Mouse (Mus musculus): ENCODE measurements at regions not wholly inside any gene's neighbourhood (a gene's known extent, or its start where the extent isn't known, plus 50 kb on each side); places are given as distances from the start of the nearest gene placed in this dataset.

DNA sequence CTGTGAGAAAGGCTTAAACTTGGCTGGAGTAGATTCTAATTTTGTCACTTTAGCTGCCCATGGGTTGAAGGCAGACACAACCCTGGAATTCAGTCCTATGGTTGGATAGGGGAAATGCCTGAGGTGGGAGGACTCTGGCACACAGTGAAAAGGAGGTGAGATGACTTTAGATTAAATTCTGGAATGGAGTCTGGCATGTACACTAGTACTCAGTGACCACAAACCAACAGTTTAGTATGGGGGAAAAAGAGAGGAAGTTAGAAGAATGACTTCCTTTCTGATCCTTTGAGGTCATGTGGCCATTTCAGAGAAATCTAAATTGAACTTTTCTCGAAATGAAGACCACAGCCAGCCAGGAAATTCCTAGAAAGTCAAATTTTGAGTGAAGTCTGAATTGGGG is 285.5 kb downstream of the Fam49a start:
- Histone ChIP-seq H3K27me3 (ENCODE audit: insufficient read depth, low read length) (no peaks in the 10 kb centered on the region), H3K4me3 (ENCODE audit: low read length) (no peak overlapping the region), H3K4me2 (ENCODE audit: low read depth, low read length) (no peak overlapping the region), H3K9ac (replicated peaks; ENCODE audit: low read length) (no peak overlapping the region), H3K36me3 (ENCODE audit: insufficient read depth, low read length) (no peaks in the 10 kb centered on the region), H3K4me1 (ENCODE audit: insufficient read depth, low read length) (no peaks in the 10 kb centered on the region), H3K27ac (no peak overlapping the region), H3K9me3 (ENCODE audit: low read length) (no peaks in the 10 kb centered on the region)
- TF ChIP-seq CTCF (IDR thresholded peaks at IDR 0.05; ENCODE audit: low read depth) = no peak
- 94% methylated on average over 1 of the region's 1 CpGs for WGBS
- ATAC-seq (no peak), DNase-seq (ENCODE audit: low spot score) (no peak)

GRCm38 (mm10) chr12:12546372-12547031 is 284.6 kb downstream of the Fam49a start:
- no peak overlapping the region for H3K4me3 ChIP-seq (ENCODE audit: low read length)
- H3K27me3 ChIP-seq (ENCODE audit: insufficient read depth, low read length) = no peaks in the 10 kb centered on the region
- no peak for ATAC-seq
- no peaks in the 10 kb centered on the region for H3K36me3 ChIP-seq (ENCODE audit: insufficient read depth, low read length)
- no peak overlapping the region for H3K27ac ChIP-seq
- no peak for TF ChIP-seq CTCF (IDR thresholded peaks at IDR 0.05; ENCODE audit: low read depth)
- no peaks in the 10 kb centered on the region for H3K4me1 ChIP-seq (ENCODE audit: insufficient read depth, low read length)
- H3K9me3 ChIP-seq (ENCODE audit: low read length) = no peaks in the 10 kb centered on the region
- no peak for DNase-seq (ENCODE audit: low spot score)
- WGBS = 91% methylated on average over 5 of the region's 5 CpGs
- H3K9ac ChIP-seq (replicated peaks; ENCODE audit: low read length) = no peak overlapping the region
- no peak overlapping the region for H3K4me2 ChIP-seq (ENCODE audit: low read depth, low read length)

GRCm38 (mm10) chr12:12541076-12542070 is 279.4 kb downstream of the Fam49a start:
- Histone ChIP-seq H3K27ac (no peak overlapping the region), H3K4me2 (ENCODE audit: low read depth, low read length) (no peak overlapping the region), H3K9ac (replicated peaks; ENCODE audit: low read length) (no peak overlapping the region), H3K9me3 (ENCODE audit: low read length) (no peaks in the 10 kb centered on the region), H3K27me3 (ENCODE audit: insufficient read depth, low read length) (no peaks in the 10 kb centered on the region), H3K4me1 (ENCODE audit: insufficient read depth, low read length) (no peaks in the 10 kb centered on the region), H3K4me3 (ENCODE audit: low read length) (no peak overlapping the region), H3K36me3 (ENCODE audit: insufficient read depth, low read length) (no peaks in the 10 kb centered on the region)
- no peak for TF ChIP-seq CTCF (IDR thresholded peaks at IDR 0.05; ENCODE audit: low read depth)
- WGBS = 52% methylated on average over 13 of the region's 13 CpGs
- ATAC-seq (no peak), DNase-seq (ENCODE audit: low spot score) (no peak)

DNA sequence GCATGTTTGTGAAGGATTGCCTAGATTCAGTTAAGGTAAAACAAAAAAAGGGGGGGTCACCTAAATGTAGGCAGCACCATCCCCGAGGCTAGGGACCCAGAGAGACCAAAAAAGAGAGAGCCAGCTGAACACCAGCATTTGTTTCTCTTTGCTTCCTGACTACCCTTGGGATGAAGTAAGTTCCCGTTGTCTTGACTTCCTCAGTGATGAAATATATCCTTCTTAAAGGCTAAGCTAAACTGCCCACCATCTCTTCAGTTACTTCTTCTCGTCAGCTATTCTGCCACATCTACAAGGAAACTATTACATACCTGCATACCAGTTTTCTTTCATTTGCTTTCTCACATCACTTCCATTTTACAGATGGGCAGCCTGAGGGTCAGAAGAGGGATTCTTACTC is 277.4 kb downstream of the Fam49a start:
- Histone ChIP-seq H3K9me3 (ENCODE audit: low read length) (no peaks in the 10 kb centered on the region), H3K27ac (no peak overlapping the region), H3K4me1 (ENCODE audit: insufficient read depth, low read length) (no peaks in the 10 kb centered on the region), H3K4me3 (ENCODE audit: low read length) (no peak overlapping the region), H3K9ac (replicated peaks; ENCODE audit: low read length) (no peak overlapping the region), H3K36me3 (ENCODE audit: insufficient read depth, low read length) (no peaks in the 10 kb centered on the region), H3K27me3 (ENCODE audit: insufficient read depth, low read length) (no peaks in the 10 kb centered on the region), H3K4me2 (ENCODE audit: low read depth, low read length) (no peak overlapping the region)
- WGBS = 88% methylated on average over 3 of the region's 3 CpGs
- DNase-seq (ENCODE audit: low spot score) = no peak
- no peak for ATAC-seq
- TF ChIP-seq CTCF (IDR thresholded peaks at IDR 0.05; ENCODE audit: low read depth) = no peak

DNA sequence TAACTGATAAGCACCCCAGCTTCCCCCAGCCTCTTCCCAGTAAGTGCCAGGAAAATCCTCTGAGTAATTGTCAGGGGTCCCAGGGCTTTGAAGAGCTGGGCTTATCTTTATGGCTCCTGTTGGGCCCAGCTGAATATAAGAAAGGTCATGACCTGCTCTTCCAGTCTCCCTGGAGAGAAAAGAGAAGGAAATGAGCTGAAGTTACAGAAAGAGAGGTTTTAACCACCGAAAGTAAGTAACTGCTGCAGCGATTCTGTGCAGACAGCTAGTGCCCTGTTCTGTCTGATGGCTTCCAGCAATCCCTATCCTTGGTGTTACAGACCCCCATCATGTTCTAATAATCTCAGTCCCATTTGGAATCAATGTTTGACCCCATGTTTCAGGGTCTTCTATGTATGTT is 272.8 kb downstream of the Fam49a start:
- Histone ChIP-seq H3K9ac (replicated peaks; ENCODE audit: low read length) (no peak overlapping the region), H3K4me1 (ENCODE audit: insufficient read depth, low read length) (no peaks in the 10 kb centered on the region), H3K9me3 (ENCODE audit: low read length) (no peaks in the 10 kb centered on the region), H3K4me3 (ENCODE audit: low read length) (no peak overlapping the region), H3K36me3 (ENCODE audit: insufficient read depth, low read length) (no peaks in the 10 kb centered on the region), H3K27ac (no peak overlapping the region), H3K4me2 (ENCODE audit: low read depth, low read length) (no peak overlapping the region), H3K27me3 (ENCODE audit: insufficient read depth, low read length) (no peaks in the 10 kb centered on the region)
- DNase-seq (ENCODE audit: low spot score) (no peak), ATAC-seq (no peak)
- WGBS = 49% methylated on average over 2 of the region's 2 CpGs
- TF ChIP-seq CTCF (IDR thresholded peaks at IDR 0.05; ENCODE audit: low read depth) = no peak

- no peak overlapping the region for H3K9ac ChIP-seq (replicated peaks; ENCODE audit: low read length)
- 0 out of 2 replicates have a peak, but pooled peaks cover 9% of the 10 kb centered on the region for H3K4me1 ChIP-seq (ENCODE audit: insufficient read depth, low read length)
- ATAC-seq (no peak), DNase-seq (ENCODE audit: low spot score) (no peak)
- TF ChIP-seq CTCF (IDR thresholded peaks at IDR 0.05; ENCODE audit: low read depth) = no peak
- no peaks in the 10 kb centered on the region for H3K9me3 ChIP-seq (ENCODE audit: low read length)
- H3K4me2 ChIP-seq (ENCODE audit: low read depth, low read length) = no peak overlapping the region
- no peaks in the 10 kb centered on the region for H3K36me3 ChIP-seq (ENCODE audit: insufficient read depth, low read length)
- no peak overlapping the region for H3K4me3 ChIP-seq (ENCODE audit: low read length)
- 86% methylated on average over 6 of the region's 6 CpGs for WGBS
- no peak overlapping the region for H3K27ac ChIP-seq
- no peaks in the 10 kb centered on the region for H3K27me3 ChIP-seq (ENCODE audit: insufficient read depth, low read length)
Measured at GRCm38 (mm10) chr12:12530796-12531195, 268.9 kb downstream of the Fam49a start.

All from hindbrain, postnatal 0 days (tissue).